11 mouse cellular contexts compared by ENCODE assay signal in genomic region chr1:175632470-175632869, GRCm38 (mm10). TPM values are rescaled to one million over a fixed set of nuclear protein-coding genes. Genes with fewer than 3 reads are reported as not detected.
"Had no signal": no experiment of that assay in that cellular context is flagged by ENCODE, and none has a peak within 500 bp of the region (broad histone marks: within the 10 kb centered on the region; RNA-seq: fewer than 3 reads in every experiment).

No protein-coding gene starts in this region.

- H3K4me2 ChIP-seq: limb, embryonic 15.5 days; lung, embryonic 15.5 days; midbrain, embryonic 11.5 days; midbrain, embryonic 15.5 days; neural tube, embryonic 12.5 days had no signal

- H3K27me3 ChIP-seq: limb, embryonic 15.5 days; lung, embryonic 15.5 days; megakaryocyte, embryonic 14.5 days; midbrain, embryonic 15.5 days; neural tube, embryonic 12.5 days had no signal

- H3K9ac ChIP-seq: limb, embryonic 15.5 days; lung, embryonic 15.5 days; midbrain, embryonic 15.5 days; neural tube, embryonic 12.5 days had no signal

- H3K36me3 ChIP-seq: limb, embryonic 15.5 days; lung, embryonic 15.5 days; midbrain, embryonic 15.5 days; neural tube, embryonic 12.5 days had no signal

- ATAC-seq: hindbrain, embryonic 16.5 days; midbrain, embryonic 15.5 days had no signal

- H3K4me3 ChIP-seq: left cerebral cortex, adult 2 months; limb, embryonic 15.5 days; lung, embryonic 15.5 days; megakaryocyte, embryonic 14.5 days; midbrain, embryonic 15.5 days; neural tube, embryonic 12.5 days had no signal

- DNase-seq: lung, postnatal 14 days had no signal

- H3K9me3 ChIP-seq: limb, embryonic 15.5 days; lung, embryonic 15.5 days; megakaryocyte, embryonic 14.5 days; midbrain, embryonic 15.5 days; neural tube, embryonic 12.5 days had no signal

- H3K27ac ChIP-seq: left cerebral cortex, adult 2 months; limb, embryonic 15.5 days; lung, embryonic 15.5 days; midbrain, embryonic 15.5 days; neural tube, embryonic 12.5 days had no signal

- H3K4me1 ChIP-seq: limb, embryonic 15.5 days; lung, embryonic 15.5 days; midbrain, embryonic 15.5 days; neural tube, embryonic 12.5 days had no signal

RNA-seq across cellular contexts. Expression of gene Kmo, which starts 12.3 kb away (rescaled TPM):
- total RNA-seq: layer of hippocampus, postnatal 25 days; left cerebral cortex, postnatal 25 days had no signal
